Mouse (Mus musculus): ENCODE measurements around the gene Zfp507. TPM values are rescaled to one million over a fixed set of nuclear protein-coding genes. Genes with fewer than 3 reads are reported as not detected.

Gene Zfp507
- total and polyA plus RNA-seq, 2 experiments from 2014 or later: 5.9 to 8.4 TPM

- peak; percentile 95 for ATAC-seq (ENCODE audit: insufficient read depth, low read depth)
- H3K27me3 ChIP-seq (ENCODE audit: control insufficient read depth, insufficient read depth, low read length): no peaks in the 10 kb centered on the region
- H3K9me3 ChIP-seq (replicated peaks; ENCODE audit: control insufficient read depth, low read length): no peaks in the 10 kb centered on the region
- H3K27ac ChIP-seq (ENCODE audit: low read depth): no peak within 1 kb of the TSS
- peak within 1 kb of the TSS; percentile 100 for H3K4me2 ChIP-seq (ENCODE audit: low read depth, low read length)
- H3K4me1 ChIP-seq (ENCODE audit: control insufficient read depth, insufficient read depth): 0 out of 2 replicates have a peak, but pooled peaks cover 9% of the 10 kb centered on the region
- DNase-seq (ENCODE audit: low spot score): peak; percentile 66
- H3K9ac ChIP-seq (replicated peaks; ENCODE audit: low read depth, low read length): peak within 1 kb of the TSS; percentile 64
- TF ChIP-seq CTCF (IDR thresholded peaks at IDR 0.05; ENCODE audit: low read depth) (no peak), EP300 (IDR thresholded peaks at IDR 0.05; ENCODE audit: low read depth) (no peak)
- H3K36me3 ChIP-seq (replicated peaks; ENCODE audit: control insufficient read depth, insufficient read depth, low read length): 0 out of 2 replicates have a peak, but pooled peaks cover 3% of the 10 kb centered on the region
- 2% methylated on average over 70 of the region's 70 CpGs for WGBS
- H3K4me3 ChIP-seq (ENCODE audit: low read depth, low read length): peak within 1 kb of the TSS; percentile 82
Observed at GRCm38 (mm10) chr7:35754033-35754885, 48.5 kb downstream of the Zfp507 start, which contains the start of gene Dpy19l3. Gene Dpy19l3, minus strand, starts transcription at chr7:35754454.

- H3K4me2 ChIP-seq (ENCODE audit: low read depth, low read length): peak overlapping the region; percentile 100
- no peak overlapping the region for H3K27ac ChIP-seq (ENCODE audit: low read depth)
- TF ChIP-seq EP300 (IDR thresholded peaks at IDR 0.05; ENCODE audit: low read depth) (no peak), CTCF (IDR thresholded peaks at IDR 0.05; ENCODE audit: low read depth) (no peak)
- peak overlapping the region; percentile 64 for H3K9ac ChIP-seq (replicated peaks; ENCODE audit: low read depth, low read length)
- WGBS: 6% methylated on average over 15 of the region's 15 CpGs
- ATAC-seq (ENCODE audit: insufficient read depth, low read depth) (0 out of 2 replicates have a peak, but pooled peaks have one; percentile 3), DNase-seq (ENCODE audit: low spot score) (no peak)
- no peaks in the 10 kb centered on the region for H3K27me3 ChIP-seq (ENCODE audit: control insufficient read depth, insufficient read depth, low read length)
- no peaks in the 10 kb centered on the region for H3K9me3 ChIP-seq (replicated peaks; ENCODE audit: control insufficient read depth, low read length)
- peak overlapping the region; percentile 82 for H3K4me3 ChIP-seq (ENCODE audit: low read depth, low read length)
- 0 out of 2 replicates have a peak, but pooled peaks cover 9% of the 10 kb centered on the region for H3K4me1 ChIP-seq (ENCODE audit: control insufficient read depth, insufficient read depth)
- H3K36me3 ChIP-seq (replicated peaks; ENCODE audit: control insufficient read depth, insufficient read depth, low read length): 0 out of 2 replicates have a peak, but pooled peaks cover 7% of the 10 kb centered on the region
Observed at GRCm38 (mm10) chr7:35753319-35754032, 49.3 kb downstream of the Zfp507 start.

- WGBS: 82% methylated on average over 9 of the region's 9 CpGs
- no peak for TF ChIP-seq EP300 (IDR thresholded peaks at IDR 0.05; ENCODE audit: low read depth)
- TF ChIP-seq CTCF (IDR thresholded peaks at IDR 0.05; ENCODE audit: low read depth): no peak
- H3K9ac ChIP-seq (replicated peaks; ENCODE audit: low read depth, low read length): no peak overlapping the region
- no peak overlapping the region for H3K27ac ChIP-seq (ENCODE audit: low read depth)
- DNase-seq (ENCODE audit: low spot score) (no peak), ATAC-seq (ENCODE audit: insufficient read depth, low read depth) (no peak)
- H3K4me3 ChIP-seq (ENCODE audit: low read depth, low read length): no peak overlapping the region
- H3K4me2 ChIP-seq (ENCODE audit: low read depth, low read length): no peak overlapping the region
- H3K36me3 ChIP-seq (replicated peaks; ENCODE audit: control insufficient read depth, insufficient read depth, low read length): 0 out of 2 replicates have a peak, but pooled peaks cover 12% of the 10 kb centered on the region
- H3K27me3 ChIP-seq (ENCODE audit: control insufficient read depth, insufficient read depth, low read length): no peaks in the 10 kb centered on the region
- no peaks in the 10 kb centered on the region for H3K9me3 ChIP-seq (replicated peaks; ENCODE audit: control insufficient read depth, low read length)
- 0 out of 2 replicates have a peak, but pooled peaks cover 9% of the 10 kb centered on the region for H3K4me1 ChIP-seq (ENCODE audit: control insufficient read depth, insufficient read depth)
Observed at GRCm38 (mm10) chr7:35750873-35751272, 51.9 kb downstream of the Zfp507 start.

- H3K4me1 ChIP-seq (ENCODE audit: control insufficient read depth, insufficient read depth): no peaks in the 10 kb centered on the region
- TF ChIP-seq CTCF (IDR thresholded peaks at IDR 0.05; ENCODE audit: low read depth) (no peak), EP300 (IDR thresholded peaks at IDR 0.05; ENCODE audit: low read depth) (no peak)
- H3K9me3 ChIP-seq (replicated peaks; ENCODE audit: control insufficient read depth, low read length): no peaks in the 10 kb centered on the region
- 85% methylated on average over 14 of the region's 14 CpGs for WGBS
- no peak for ATAC-seq (ENCODE audit: insufficient read depth, low read depth)
- 0 out of 2 replicates have a peak, but pooled peaks cover 12% of the 10 kb centered on the region for H3K36me3 ChIP-seq (replicated peaks; ENCODE audit: control insufficient read depth, insufficient read depth, low read length)
- H3K4me2 ChIP-seq (ENCODE audit: low read depth, low read length): no peak overlapping the region
- no peak overlapping the region for H3K4me3 ChIP-seq (ENCODE audit: low read depth, low read length)
- no peak for DNase-seq (ENCODE audit: low spot score)
- no peaks in the 10 kb centered on the region for H3K27me3 ChIP-seq (ENCODE audit: control insufficient read depth, insufficient read depth, low read length)
- H3K9ac ChIP-seq (replicated peaks; ENCODE audit: low read depth, low read length): no peak overlapping the region
- no peak overlapping the region for H3K27ac ChIP-seq (ENCODE audit: low read depth)
Observed at GRCm38 (mm10) chr7:35747397-35747964, 55.3 kb downstream of the Zfp507 start.

- Histone ChIP-seq H3K4me1 (ENCODE audit: control insufficient read depth, insufficient read depth) (no peaks in the 10 kb centered on the region), H3K4me2 (ENCODE audit: low read depth, low read length) (no peak overlapping the region), H3K9me3 (replicated peaks; ENCODE audit: control insufficient read depth, low read length) (no peaks in the 10 kb centered on the region), H3K9ac (replicated peaks; ENCODE audit: low read depth, low read length) (no peak overlapping the region), H3K36me3 (replicated peaks; ENCODE audit: control insufficient read depth, insufficient read depth, low read length) (0 out of 2 replicates have a peak, but pooled peaks cover 12% of the 10 kb centered on the region), H3K4me3 (ENCODE audit: low read depth, low read length) (no peak overlapping the region), H3K27ac (ENCODE audit: low read depth) (no peak overlapping the region), H3K27me3 (ENCODE audit: control insufficient read depth, insufficient read depth, low read length) (no peaks in the 10 kb centered on the region)
- TF ChIP-seq CTCF (IDR thresholded peaks at IDR 0.05; ENCODE audit: low read depth): no peak
- no peak for TF ChIP-seq EP300 (IDR thresholded peaks at IDR 0.05; ENCODE audit: low read depth)
- 89% methylated on average over 12 of the region's 12 CpGs for WGBS
- no peak for DNase-seq (ENCODE audit: low spot score)
- ATAC-seq (ENCODE audit: insufficient read depth, low read depth): no peak
Observed at GRCm38 (mm10) chr7:35746686-35747396, 56.0 kb downstream of the Zfp507 start.

Measured in heart, postnatal 0 days (tissue).